Mouse (Mus musculus): ENCODE measurements around the gene Ankk1. TPM values are rescaled to one million over a fixed set of nuclear protein-coding genes. Genes with fewer than 3 reads are reported as not detected.

The Ankk1 gene
- polyA plus RNA-seq (2014; fragmentation: Nextera tagmentation; extraction: Ambion mirVana), result not detected in 2 replicates

DNA sequence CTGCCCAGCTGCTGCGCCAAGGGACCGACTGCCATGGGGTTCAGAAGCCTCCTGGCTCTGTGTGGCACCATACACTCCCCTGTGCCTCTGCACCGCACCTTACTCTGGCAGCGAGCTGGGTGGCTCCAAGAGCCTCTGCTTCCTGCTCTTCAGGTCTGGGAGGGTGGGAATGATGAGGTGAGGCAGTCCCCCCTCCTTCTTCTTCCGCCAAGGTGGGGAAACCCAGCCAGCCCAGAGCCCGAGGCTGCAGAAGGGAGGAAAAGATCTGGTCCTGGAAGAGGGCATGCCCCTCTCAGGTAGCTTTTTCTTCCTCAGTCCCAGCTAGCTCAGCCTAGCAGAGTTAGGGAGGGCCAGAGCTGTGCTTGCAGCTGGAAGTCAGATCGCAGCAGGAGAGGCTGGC lies at the start of gene Ankk1:
Ankk1 (minus strand) TSS at position 101 of the 400 bp plus-strand sequence.
- WGBS, result 74% methylated on average over 7 of the region's 7 CpGs

DNA sequence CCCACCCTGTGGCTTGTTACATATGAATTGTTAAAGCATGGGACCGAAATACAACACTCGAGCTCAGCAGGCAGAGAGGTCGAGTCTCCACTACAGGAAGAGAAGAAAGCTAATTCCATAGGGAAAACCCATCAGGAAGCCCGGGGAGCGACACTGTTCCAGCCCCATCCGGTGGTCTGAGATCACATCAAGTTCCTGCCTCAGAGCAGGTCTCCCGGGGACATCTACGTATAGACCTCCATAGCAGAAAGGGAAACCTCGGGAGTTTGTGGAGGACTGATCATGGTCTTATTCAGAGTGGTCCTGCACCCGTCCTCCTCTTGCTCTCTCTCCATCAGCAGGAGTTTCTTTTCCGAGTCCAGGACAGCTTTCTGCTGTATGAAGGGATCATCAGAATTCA lies 45.3 kb upstream of the Ankk1 start:
- no peak for ATAC-seq (ENCODE audit: insufficient number of reproducible peaks, insufficient read depth, low FRiP score, low read depth)
- Histone ChIP-seq H3K27ac (replicated peaks in 1 of 2; ENCODE audit: control insufficient read depth in 1 of 2, insufficient read depth in 1 of 2, low read depth in 2 of 2, low read length in 2 of 2) (no peak overlapping the region), H3K4me1 (ENCODE audit: control insufficient read depth in 2 of 2, insufficient read depth in 2 of 2, low read length in 2 of 2) (no peaks in the 10 kb centered on the region), H3K36me3 (ENCODE audit: control insufficient read depth, insufficient read depth, low read length) (no peaks in the 10 kb centered on the region), H3K27me3 (ENCODE audit: control insufficient read depth, insufficient read depth, low read length) (no peaks in the 10 kb centered on the region), H3K9ac (ENCODE audit: low read length) (no peak overlapping the region), H3K4me2 (ENCODE audit: low read length) (no peak overlapping the region), H3K9me3 (ENCODE audit: control insufficient read depth, low read length) (no peaks in the 10 kb centered on the region), H3K4me3 (ENCODE audit: control insufficient read depth in 1 of 2, insufficient read depth in 1 of 2, low read depth in 1 of 2, low read length in 2 of 2) (no peak overlapping the region)
- WGBS, result 57% methylated on average over 11 of the region's 11 CpGs

More for the DNA sequence above, at the start of gene Ankk1:
- ATAC-seq (ENCODE audit: insufficient number of reproducible peaks, insufficient read depth, low FRiP score, low read depth), result no peak
- H3K4me2 ChIP-seq (ENCODE audit: low read length), result no peak within 1 kb of the TSS
- H3K27me3 ChIP-seq (ENCODE audit: control insufficient read depth, insufficient read depth, low read length), result no peaks in the 10 kb centered on the region
- H3K36me3 ChIP-seq (ENCODE audit: control insufficient read depth, insufficient read depth, low read length), result no peaks in the 10 kb centered on the region
- H3K4me3 ChIP-seq (ENCODE audit: control insufficient read depth in 1 of 2, insufficient read depth in 1 of 2, low read depth in 1 of 2, low read length in 2 of 2), result no peak within 1 kb of the TSS
- no peaks in the 10 kb centered on the region for H3K4me1 ChIP-seq (ENCODE audit: control insufficient read depth in 2 of 2, insufficient read depth in 2 of 2, low read length in 2 of 2)
- no peak within 1 kb of the TSS for H3K27ac ChIP-seq (replicated peaks in 1 of 2; ENCODE audit: control insufficient read depth in 1 of 2, insufficient read depth in 1 of 2, low read depth in 2 of 2, low read length in 2 of 2)
- H3K9ac ChIP-seq (ENCODE audit: low read length), result no peak within 1 kb of the TSS
- H3K9me3 ChIP-seq (ENCODE audit: control insufficient read depth, low read length), result no peaks in the 10 kb centered on the region

DNA sequence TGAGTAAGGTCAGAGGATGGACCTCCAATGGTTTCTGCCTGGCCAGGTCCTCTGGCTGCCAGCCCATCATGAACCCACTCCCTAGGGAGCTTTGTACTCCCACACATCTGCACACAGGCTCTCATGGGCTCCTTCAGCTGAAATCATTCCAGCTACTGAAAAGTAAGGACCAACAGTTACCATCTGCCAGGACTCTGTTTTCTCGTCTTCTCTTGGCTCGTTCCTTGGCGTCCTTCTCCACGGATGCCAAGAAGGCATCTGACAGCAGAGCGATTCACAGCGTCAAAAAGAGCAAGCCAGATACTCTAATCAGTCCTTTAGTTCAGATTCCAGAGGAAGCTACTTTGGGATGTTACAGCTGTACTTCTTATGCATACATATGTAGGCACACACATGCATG lies 44.1 kb upstream of the Ankk1 start:
- Histone ChIP-seq H3K27ac (replicated peaks in 1 of 2; ENCODE audit: control insufficient read depth in 1 of 2, insufficient read depth in 1 of 2, low read depth in 2 of 2, low read length in 2 of 2) (no peak overlapping the region), H3K9ac (ENCODE audit: low read length) (no peak overlapping the region), H3K4me3 (ENCODE audit: control insufficient read depth in 1 of 2, insufficient read depth in 1 of 2, low read depth in 1 of 2, low read length in 2 of 2) (no peak overlapping the region), H3K4me1 (ENCODE audit: control insufficient read depth in 2 of 2, insufficient read depth in 2 of 2, low read length in 2 of 2) (no peaks in the 10 kb centered on the region), H3K27me3 (ENCODE audit: control insufficient read depth, insufficient read depth, low read length) (no peaks in the 10 kb centered on the region), H3K4me2 (ENCODE audit: low read length) (no peak overlapping the region), H3K36me3 (ENCODE audit: control insufficient read depth, insufficient read depth, low read length) (no peaks in the 10 kb centered on the region), H3K9me3 (ENCODE audit: control insufficient read depth, low read length) (no peaks in the 10 kb centered on the region)
- no peak for ATAC-seq (ENCODE audit: insufficient number of reproducible peaks, insufficient read depth, low FRiP score, low read depth)
- WGBS, result 64% methylated on average over 6 of the region's 6 CpGs

DNA sequence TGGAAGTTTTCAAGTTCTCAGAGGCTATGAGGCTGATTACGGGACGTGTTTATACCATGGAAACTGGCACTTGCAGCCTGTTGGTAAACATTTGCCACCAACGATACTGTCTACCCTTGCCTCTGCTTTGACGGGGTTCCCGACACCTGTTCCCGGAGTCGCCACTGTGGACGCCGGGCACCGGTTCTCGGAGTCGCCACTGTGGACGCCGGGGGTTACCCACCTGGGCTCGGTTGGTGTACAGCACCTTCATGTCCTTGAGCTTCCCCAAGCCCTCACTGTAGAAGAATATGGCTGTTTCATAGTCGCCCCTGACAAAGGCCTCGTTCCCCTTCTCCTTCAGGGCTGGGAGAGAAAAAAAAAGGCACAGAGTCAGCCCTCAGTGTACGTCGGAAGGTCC lies 43.2 kb upstream of the Ankk1 start:
- H3K36me3 ChIP-seq (ENCODE audit: control insufficient read depth, insufficient read depth, low read length), result no peaks in the 10 kb centered on the region
- 91% methylated on average over 19 of the region's 19 CpGs for WGBS
- H3K9ac ChIP-seq (ENCODE audit: low read length), result no peak overlapping the region
- no peaks in the 10 kb centered on the region for H3K9me3 ChIP-seq (ENCODE audit: control insufficient read depth, low read length)
- no peaks in the 10 kb centered on the region for H3K4me1 ChIP-seq (ENCODE audit: control insufficient read depth in 2 of 2, insufficient read depth in 2 of 2, low read length in 2 of 2)
- no peak for ATAC-seq (ENCODE audit: insufficient number of reproducible peaks, insufficient read depth, low FRiP score, low read depth)
- H3K27me3 ChIP-seq (ENCODE audit: control insufficient read depth, insufficient read depth, low read length), result no peaks in the 10 kb centered on the region
- H3K4me3 ChIP-seq (ENCODE audit: control insufficient read depth in 1 of 2, insufficient read depth in 1 of 2, low read depth in 1 of 2, low read length in 2 of 2), result no peak overlapping the region
- H3K27ac ChIP-seq (replicated peaks in 1 of 2; ENCODE audit: control insufficient read depth in 1 of 2, insufficient read depth in 1 of 2, low read depth in 2 of 2, low read length in 2 of 2), result no peak overlapping the region
- H3K4me2 ChIP-seq (ENCODE audit: low read length), result no peak overlapping the region

DNA sequence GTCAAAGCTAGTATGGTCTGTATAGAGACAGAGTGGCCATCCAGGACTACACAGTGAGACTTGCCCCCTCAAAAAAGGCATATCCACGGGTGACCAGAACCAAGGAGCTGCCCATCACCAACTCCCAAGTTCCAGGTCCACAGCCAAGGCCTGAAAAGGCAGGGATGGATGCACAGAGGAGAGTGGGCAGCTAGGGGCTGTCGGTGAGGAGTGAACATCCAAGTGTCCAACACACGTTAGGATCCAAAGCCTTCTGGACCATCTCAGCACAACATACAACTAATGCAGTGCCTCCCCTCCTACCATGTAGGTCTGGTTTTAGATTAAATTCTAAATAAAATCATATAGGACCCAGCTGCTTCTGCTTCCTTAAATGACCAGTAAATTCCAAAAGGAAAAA lies 29.3 kb upstream of the Ankk1 start:
- no peak overlapping the region for H3K27ac ChIP-seq (replicated peaks in 1 of 2; ENCODE audit: control insufficient read depth in 1 of 2, insufficient read depth in 1 of 2, low read depth in 2 of 2, low read length in 2 of 2)

DNA sequence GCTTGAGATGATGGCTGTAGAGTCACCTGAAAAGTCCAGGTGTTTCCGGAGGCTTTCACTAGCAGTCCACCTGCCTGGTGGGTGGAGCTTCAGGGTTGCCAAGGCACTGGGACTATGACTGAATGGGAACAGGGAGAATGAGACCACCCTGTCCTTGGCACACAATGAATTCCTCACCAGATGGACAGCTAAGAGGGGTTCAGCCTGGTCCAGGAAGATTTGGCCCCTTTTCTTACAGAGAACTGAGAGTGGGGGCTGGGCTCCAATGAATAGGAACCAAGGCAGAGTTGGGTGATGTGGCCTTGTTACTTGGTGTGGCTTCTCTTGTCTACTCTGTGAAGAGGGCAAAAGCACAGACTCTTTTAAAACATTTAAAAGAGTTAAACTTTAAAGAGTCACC lies 25.6 kb upstream of the Ankk1 start:
- WGBS, result 96% methylated on average over 1 of the region's 1 CpGs
- no peak for ATAC-seq (ENCODE audit: insufficient number of reproducible peaks, insufficient read depth, low FRiP score, low read depth)

More for the DNA sequence above, 29.3 kb upstream of the Ankk1 start:
- H3K27me3 ChIP-seq (ENCODE audit: control insufficient read depth, insufficient read depth, low read length), result no peaks in the 10 kb centered on the region
- no peak overlapping the region for H3K4me3 ChIP-seq (ENCODE audit: control insufficient read depth in 1 of 2, insufficient read depth in 1 of 2, low read depth in 1 of 2, low read length in 2 of 2)
- ATAC-seq (ENCODE audit: insufficient number of reproducible peaks, insufficient read depth, low FRiP score, low read depth), result no peak
- H3K4me2 ChIP-seq (ENCODE audit: low read length), result no peak overlapping the region
- H3K36me3 ChIP-seq (ENCODE audit: control insufficient read depth, insufficient read depth, low read length), result no peaks in the 10 kb centered on the region
- no peaks in the 10 kb centered on the region for H3K4me1 ChIP-seq (ENCODE audit: control insufficient read depth in 2 of 2, insufficient read depth in 2 of 2, low read length in 2 of 2)
- H3K9me3 ChIP-seq (ENCODE audit: control insufficient read depth, low read length), result 0 out of 2 replicates have a peak, but pooled peaks cover 3% of the 10 kb centered on the region
- 82% methylated on average over 3 of the region's 3 CpGs for WGBS
- no peak overlapping the region for H3K9ac ChIP-seq (ENCODE audit: low read length)

DNA sequence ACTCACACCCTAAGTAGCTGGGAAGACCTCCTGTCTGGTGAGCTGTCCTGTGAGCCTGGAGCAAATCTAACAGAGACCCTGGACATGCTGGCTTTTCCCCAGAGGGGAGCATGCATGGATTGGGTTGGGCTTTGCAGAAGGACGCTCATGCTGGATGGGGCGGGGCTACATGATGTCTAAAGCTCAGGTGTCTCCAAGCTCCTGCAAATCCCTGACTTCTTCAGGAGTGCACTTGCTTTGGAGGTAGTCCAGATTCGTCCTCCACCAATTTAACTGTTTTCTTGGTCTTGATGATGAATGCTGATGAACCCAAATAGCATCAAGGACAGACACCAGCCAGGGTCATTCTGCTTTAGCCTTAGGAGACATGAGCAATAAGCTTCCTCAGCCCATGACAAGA lies 23.7 kb upstream of the Ankk1 start:
- no peak for ATAC-seq (ENCODE audit: insufficient number of reproducible peaks, insufficient read depth, low FRiP score, low read depth)
- Histone ChIP-seq H3K9ac (ENCODE audit: low read length) (no peak overlapping the region), H3K9me3 (ENCODE audit: control insufficient read depth, low read length) (0 out of 2 replicates have a peak, but pooled peaks cover 3% of the 10 kb centered on the region), H3K27ac (replicated peaks in 1 of 2; ENCODE audit: control insufficient read depth in 1 of 2, insufficient read depth in 1 of 2, low read depth in 2 of 2, low read length in 2 of 2) (no peak overlapping the region), H3K27me3 (ENCODE audit: control insufficient read depth, insufficient read depth, low read length) (no peaks in the 10 kb centered on the region), H3K4me3 (ENCODE audit: control insufficient read depth in 1 of 2, insufficient read depth in 1 of 2, low read depth in 1 of 2, low read length in 2 of 2) (no peak overlapping the region), H3K4me2 (ENCODE audit: low read length) (no peak overlapping the region), H3K4me1 (ENCODE audit: control insufficient read depth in 2 of 2, insufficient read depth in 2 of 2, low read length in 2 of 2) (no peaks in the 10 kb centered on the region; a peak in 1 of 4 replicates), H3K36me3 (ENCODE audit: control insufficient read depth, insufficient read depth, low read length) (no peaks in the 10 kb centered on the region)
- WGBS, result 63% methylated on average over 3 of the region's 3 CpGs

More for the DNA sequence above, 25.6 kb upstream of the Ankk1 start:
- Histone ChIP-seq H3K4me2 (ENCODE audit: low read length) (no peak overlapping the region), H3K4me1 (ENCODE audit: control insufficient read depth in 2 of 2, insufficient read depth in 2 of 2, low read length in 2 of 2) (no peaks in the 10 kb centered on the region), H3K36me3 (ENCODE audit: control insufficient read depth, insufficient read depth, low read length) (no peaks in the 10 kb centered on the region), H3K27me3 (ENCODE audit: control insufficient read depth, insufficient read depth, low read length) (no peaks in the 10 kb centered on the region), H3K4me3 (ENCODE audit: control insufficient read depth in 1 of 2, insufficient read depth in 1 of 2, low read depth in 1 of 2, low read length in 2 of 2) (no peak overlapping the region), H3K9me3 (ENCODE audit: control insufficient read depth, low read length) (0 out of 2 replicates have a peak, but pooled peaks cover 3% of the 10 kb centered on the region), H3K27ac (replicated peaks in 1 of 2; ENCODE audit: control insufficient read depth in 1 of 2, insufficient read depth in 1 of 2, low read depth in 2 of 2, low read length in 2 of 2) (no peak overlapping the region), H3K9ac (ENCODE audit: low read length) (no peak overlapping the region)

DNA sequence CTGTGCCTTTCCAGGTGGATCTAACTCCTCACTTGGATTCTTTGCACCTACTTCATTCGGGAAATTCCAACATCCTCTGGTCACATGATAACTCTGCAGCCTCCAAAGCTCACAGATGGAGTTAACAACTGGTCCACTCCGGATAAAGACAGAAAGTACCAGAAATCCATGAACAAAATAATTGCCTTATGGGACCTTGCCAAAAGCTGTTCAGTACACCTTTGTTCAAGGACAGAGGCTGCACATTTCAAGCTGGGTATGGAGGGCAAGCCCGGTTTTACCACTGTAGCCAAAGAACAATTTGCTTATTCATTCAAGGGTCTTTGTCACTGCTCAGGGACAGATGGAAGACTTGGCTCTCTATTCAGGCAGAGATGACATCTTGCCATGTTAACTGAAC lies 15.8 kb upstream of the Ankk1 start:
- Histone ChIP-seq H3K9me3 (ENCODE audit: control insufficient read depth, low read length) (no peaks in the 10 kb centered on the region), H3K4me1 (ENCODE audit: control insufficient read depth in 2 of 2, insufficient read depth in 2 of 2, low read length in 2 of 2) (no peaks in the 10 kb centered on the region; a peak in 1 of 4 replicates), H3K36me3 (ENCODE audit: control insufficient read depth, insufficient read depth, low read length) (no peaks in the 10 kb centered on the region), H3K4me3 (ENCODE audit: control insufficient read depth in 1 of 2, insufficient read depth in 1 of 2, low read depth in 1 of 2, low read length in 2 of 2) (no peak overlapping the region), H3K9ac (ENCODE audit: low read length) (no peak overlapping the region), H3K27ac (replicated peaks in 1 of 2; ENCODE audit: control insufficient read depth in 1 of 2, insufficient read depth in 1 of 2, low read depth in 2 of 2, low read length in 2 of 2) (no peak overlapping the region), H3K4me2 (ENCODE audit: low read length) (no peak overlapping the region), H3K27me3 (ENCODE audit: control insufficient read depth, insufficient read depth, low read length) (no peaks in the 10 kb centered on the region)
- no peak for ATAC-seq (ENCODE audit: insufficient number of reproducible peaks, insufficient read depth, low FRiP score, low read depth)
- 69% methylated on average over 3 of the region's 3 CpGs for WGBS

Data from heart, embryonic 14.5 days (tissue).